Mouse (Mus musculus): ENCODE measurements around the gene Syt3.

- TF ChIP-seq POLR2A (IDR thresholded peaks at IDR 0.05; ENCODE audit: insufficient read length, low read depth), result no peak
- TF ChIP-seq TCF3 (IDR thresholded peaks at IDR 0.05; ENCODE audit: insufficient read length, low read depth), result no peak
- TF ChIP-seq CEBPB (IDR thresholded peaks at IDR 0.05; ENCODE audit: insufficient read depth, poor library complexity, severe bottlenecking), result no peak
- TF ChIP-seq E2F4 (IDR thresholded peaks at IDR 0.05; ENCODE audit: insufficient read depth), result no peak
- TF ChIP-seq MAX (IDR thresholded peaks at IDR 0.05; ENCODE audit: low read depth), result no peak
- no peak for TF ChIP-seq MYOD1 (IDR thresholded peaks at IDR 0.05; ENCODE audit: control insufficient read depth in 1 of 3, insufficient read length in 2 of 3, low read depth in 2 of 3)
- TF ChIP-seq USF1 (IDR thresholded peaks at IDR 0.05; ENCODE audit: low read depth), result no peak
- TF ChIP-seq REST (IDR thresholded peaks at IDR 0.05; ENCODE audit: insufficient read depth, insufficient read length), result no peak
- no peak for TF ChIP-seq POLR2AphosphoS2 (IDR thresholded peaks at IDR 0.05; ENCODE audit: insufficient read length, low read depth)
- no peak for TF ChIP-seq TCF12 (IDR thresholded peaks at IDR 0.05; ENCODE audit: insufficient read depth, poor library complexity, severe bottlenecking)
- TF ChIP-seq SRF (IDR thresholded peaks at IDR 0.05; ENCODE audit: control insufficient read depth, insufficient read length, low read depth), result no peak
- TF ChIP-seq MYOG (IDR thresholded peaks at IDR 0.05; ENCODE audit: control insufficient read depth in 1 of 3, insufficient read depth in 1 of 3, insufficient read length in 2 of 3, low read depth in 2 of 3), result no peak
Measured at GRCm38 (mm10) chr7:44359908-44360672, 23.8 kb upstream of the Syt3 start.

Data from myocyte (in vitro differentiated cells).